Mouse (Mus musculus) neural tube, embryonic 13.5 days (tissue): ENCODE data around the gene Igfbpl1. TPM values are rescaled to one million over a fixed set of nuclear protein-coding genes. Genes with fewer than 3 reads are reported as not detected.

ENCODE experiments used
- ATAC-seq: fragments of 200-750 bp; cut with Nextera tagmentation; 2 replicates; pipeline ENCODE4 v1.8.0; 2017; ENCODE audit warnings: low read depth, mild to moderate bottlenecking, moderate TSS enrichment, moderate library complexity
- H3K27ac ChIP-seq: fragments of 300-500 bp; sonication (generic); replicated peaks from 2 replicates; pipeline ENCODE4 v1.5.1; 2015; ENCODE audit warnings: moderate library complexity, mild to moderate bottlenecking, inconsistent platforms
- H3K27me3 ChIP-seq: fragments of 300-500 bp; sonication (generic); 2 replicates; pipeline ENCODE4 v1.6.1; 2015; ENCODE audit warnings: mild to moderate bottlenecking, inconsistent platforms
- H3K36me3 ChIP-seq: fragments of 300-500 bp; sonication (generic); 2 replicates; pipeline ENCODE4 v1.6.1; 2015; ENCODE audit warnings: mild to moderate bottlenecking, inconsistent platforms
- H3K4me1 ChIP-seq: fragments of 300-500 bp; sonication (generic); replicated peaks from 2 replicates; pipeline ENCODE4 v1.6.1; 2015; ENCODE audit warnings: inconsistent platforms
- H3K4me2 ChIP-seq: fragments of 300-500 bp; sonication (generic); 2 replicates; pipeline ENCODE4 v1.6.1; 2015; ENCODE audit warnings: inconsistent platforms, mild to moderate bottlenecking, moderate library complexity
- H3K4me3 ChIP-seq: fragments of 300-500 bp; sonication (generic); 2 replicates; pipeline ENCODE4 v1.5.1; 2015; ENCODE audit warnings: mild to moderate bottlenecking, inconsistent platforms
- H3K9ac ChIP-seq: fragments of 300-500 bp; sonication (generic); 2 replicates; pipeline ENCODE4 v1.6.1; 2015; ENCODE audit warnings: moderate library complexity, mild to moderate bottlenecking, inconsistent platforms
- H3K9me3 ChIP-seq: fragments of 300-500 bp; sonication (generic); 2 replicates; pipeline ENCODE4 v1.6.1; 2016; ENCODE audit warnings: inconsistent platforms
- WGBS: fragments of 180-500 bp; shearing (Covaris S2); methylation state at CpG from one replicate; pipeline ENCODE4 v1.1.7; 2015; 5-methylcytosine and 5-hydroxymethylcytosine counted together
- polyA plus RNA-seq: library from polyadenylated mRNA; unstranded; fragments of >200 nt; fragmentation: Nextera tagmentation; extraction: Ambion mirVana; gene quantifications from 2 replicates; pipeline ENCODE4 v1.2.1, GENCODE M21; 2015

The Igfbpl1 gene
- polyA plus RNA-seq, 1 experiment from 2014 or later = 63.8 TPM

DNA sequence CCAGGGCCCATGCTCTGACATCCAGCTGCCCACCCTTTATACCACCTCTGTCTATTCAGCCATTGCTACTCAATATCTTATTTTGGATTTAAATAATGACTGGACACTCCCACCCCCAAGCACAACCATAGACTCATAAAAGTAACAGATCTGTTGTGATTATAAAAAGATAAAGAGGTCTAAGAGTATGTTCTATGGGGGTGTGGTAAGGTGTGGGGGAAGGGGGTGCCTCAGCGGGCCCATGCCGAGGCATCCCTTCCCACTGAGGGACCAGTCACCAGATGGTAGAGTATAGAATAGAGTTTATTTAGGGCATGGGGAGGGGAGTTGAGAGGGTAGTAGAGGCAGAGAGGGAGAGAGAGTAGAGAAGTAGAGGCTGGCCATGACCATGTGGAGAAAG is 36.7 kb downstream of the Igfbpl1 start:
- ATAC-seq = no peak
- H3K36me3 ChIP-seq = no peaks in the 10 kb centered on the region
- H3K9ac ChIP-seq = no peak overlapping the region
- H3K4me3 ChIP-seq = no peak overlapping the region
- no peaks in the 10 kb centered on the region for H3K27me3 ChIP-seq
- H3K4me1 ChIP-seq = peaks cover 21% of the 10 kb centered on the region
- H3K4me2 ChIP-seq = no peak overlapping the region
- no peaks in the 10 kb centered on the region for H3K9me3 ChIP-seq
- no peak overlapping the region for H3K27ac ChIP-seq
- WGBS = 69% methylated on average over 2 of the region's 2 CpGs

DNA sequence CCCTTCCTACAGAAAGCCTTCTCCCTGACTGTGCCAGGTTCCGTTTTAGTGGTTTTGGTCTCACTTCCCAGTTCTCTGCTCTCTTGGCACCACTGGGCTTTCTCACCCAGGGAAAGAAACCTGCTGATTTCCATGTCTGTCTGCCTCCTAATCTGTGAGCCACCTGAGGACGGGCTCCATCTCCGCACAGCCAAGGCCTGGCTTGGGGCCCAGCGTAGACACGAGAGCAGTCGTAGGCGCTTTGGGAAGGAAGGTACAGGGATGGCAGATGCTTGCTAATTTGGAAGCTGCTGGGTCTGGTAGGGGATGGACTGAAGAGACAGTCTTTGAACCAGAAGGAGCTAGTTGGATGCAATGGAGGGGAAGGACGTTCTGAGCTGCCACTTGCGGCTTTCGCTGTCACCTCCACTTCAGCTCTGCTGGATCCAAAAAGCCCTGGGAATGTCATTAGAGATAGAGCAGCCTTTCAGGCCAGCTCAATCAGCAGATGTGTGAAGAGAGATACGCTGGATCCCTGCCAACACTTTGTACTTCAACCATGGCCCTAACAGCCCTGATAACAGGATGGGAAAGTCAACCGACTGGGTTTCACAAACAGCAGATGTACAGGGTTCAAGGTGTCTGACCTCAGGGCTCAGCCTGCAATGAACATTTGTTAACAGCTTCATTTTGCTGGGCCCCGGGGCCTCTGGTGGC is 37.3 kb downstream of the Igfbpl1 start:
- H3K4me3 ChIP-seq = no peak overlapping the region
- WGBS = 69% methylated on average over 13 of the region's 13 CpGs
- no peak overlapping the region for H3K9ac ChIP-seq
- no peak for ATAC-seq
- H3K4me2 ChIP-seq = no peak overlapping the region
- no peaks in the 10 kb centered on the region for H3K36me3 ChIP-seq
- H3K27ac ChIP-seq = no peak overlapping the region
- peaks cover 21% of the 10 kb centered on the region for H3K4me1 ChIP-seq
- no peaks in the 10 kb centered on the region for H3K9me3 ChIP-seq
- no peaks in the 10 kb centered on the region for H3K27me3 ChIP-seq

DNA sequence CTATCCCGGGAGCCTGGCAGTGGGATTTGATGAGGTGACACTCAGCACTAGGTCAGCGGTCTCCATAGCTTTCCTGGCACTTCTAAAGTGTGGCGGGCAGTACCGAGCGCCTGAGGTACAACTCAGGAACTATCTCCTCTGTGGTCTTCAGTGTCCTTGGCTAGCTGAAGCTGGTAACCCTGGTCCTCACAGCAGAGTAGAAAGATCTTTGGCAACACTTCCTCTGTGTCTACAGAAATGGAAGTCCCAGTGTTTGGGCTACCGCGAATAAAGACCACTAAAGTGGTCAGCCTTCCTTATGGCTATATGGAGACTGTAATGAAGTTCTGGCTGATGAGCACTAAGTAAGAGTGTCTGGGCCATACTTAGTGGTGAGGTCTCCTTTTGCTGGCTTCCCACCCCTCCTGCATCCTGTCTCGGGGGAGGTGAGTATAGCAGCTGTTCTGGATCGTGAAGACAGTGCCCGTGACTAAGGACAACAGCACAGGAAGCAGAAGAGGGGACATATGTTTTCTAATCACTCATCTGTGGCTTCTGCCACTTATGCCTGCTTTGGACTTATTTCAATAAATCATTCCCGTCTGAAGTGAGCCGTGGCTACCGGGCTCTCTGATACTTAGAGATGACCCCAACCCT is 38.2 kb downstream of the Igfbpl1 start:
- Histone ChIP-seq H3K27ac (no peak overlapping the region), H3K36me3 (no peaks in the 10 kb centered on the region), H3K4me2 (no peak overlapping the region), H3K4me1 (peaks cover 21% of the 10 kb centered on the region), H3K4me3 (no peak overlapping the region), H3K27me3 (no peaks in the 10 kb centered on the region), H3K9ac (no peak overlapping the region), H3K9me3 (no peaks in the 10 kb centered on the region)
- 76% methylated on average over 13 of the region's 13 CpGs for WGBS
- no peak for ATAC-seq

DNA sequence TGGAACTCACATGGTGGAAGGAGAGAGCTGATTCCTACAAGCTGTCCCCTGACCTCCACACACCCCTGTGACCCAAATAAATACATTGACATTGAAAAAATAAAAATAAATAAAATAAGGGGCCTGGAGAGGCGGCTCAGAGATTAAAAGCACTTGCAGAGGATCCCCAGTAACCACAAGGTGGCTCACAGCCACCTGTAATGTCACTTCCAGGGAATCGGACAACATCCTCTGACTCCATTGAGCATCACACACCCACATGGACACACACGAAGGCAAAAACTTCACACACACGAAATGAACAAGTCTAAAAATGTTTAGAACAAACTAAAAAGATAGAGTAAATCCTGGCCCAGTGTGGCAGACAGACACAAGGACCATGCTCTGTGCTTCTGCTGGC is 40.0 kb downstream of the Igfbpl1 start:
- 53% methylated on average over 4 of the region's 4 CpGs for WGBS
- ATAC-seq = no peak

DNA sequence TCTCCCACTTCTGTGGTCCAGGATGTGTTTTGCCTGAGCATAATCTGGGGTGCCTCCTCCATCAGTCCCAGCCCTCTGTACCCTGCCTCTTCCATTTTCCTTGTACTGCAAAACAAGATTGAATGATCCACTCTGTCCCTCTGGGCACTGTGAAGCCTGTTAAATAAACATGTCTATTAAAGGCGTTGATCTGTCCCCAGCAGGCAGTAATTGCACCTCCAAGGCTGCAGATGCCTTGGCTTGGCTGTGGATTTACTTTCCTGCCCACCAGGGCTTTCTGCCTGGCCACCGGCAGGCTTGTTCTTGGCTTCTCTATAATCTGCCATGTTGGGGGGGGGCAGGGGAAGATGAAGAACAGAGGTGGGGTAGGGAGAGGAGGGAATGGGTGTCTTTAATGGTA is 40.8 kb downstream of the Igfbpl1 start:
- no peak for ATAC-seq
- no peaks in the 10 kb centered on the region for H3K9me3 ChIP-seq
- no peak overlapping the region for H3K4me2 ChIP-seq
- no peak overlapping the region for H3K4me3 ChIP-seq
- H3K9ac ChIP-seq = no peak overlapping the region
- H3K27me3 ChIP-seq = no peaks in the 10 kb centered on the region
- 11% methylated on average over 2 of the region's 2 CpGs for WGBS
- H3K4me1 ChIP-seq = peaks cover 21% of the 10 kb centered on the region
- no peak overlapping the region for H3K27ac ChIP-seq
- H3K36me3 ChIP-seq = no peaks in the 10 kb centered on the region

More for the DNA sequence above, 40.0 kb downstream of the Igfbpl1 start:
- no peak overlapping the region for H3K4me3 ChIP-seq
- no peaks in the 10 kb centered on the region for H3K9me3 ChIP-seq
- H3K4me2 ChIP-seq = no peak overlapping the region
- H3K27ac ChIP-seq = no peak overlapping the region
- H3K9ac ChIP-seq = no peak overlapping the region
- H3K4me1 ChIP-seq = peaks cover 21% of the 10 kb centered on the region
- H3K27me3 ChIP-seq = no peaks in the 10 kb centered on the region
- no peaks in the 10 kb centered on the region for H3K36me3 ChIP-seq

DNA sequence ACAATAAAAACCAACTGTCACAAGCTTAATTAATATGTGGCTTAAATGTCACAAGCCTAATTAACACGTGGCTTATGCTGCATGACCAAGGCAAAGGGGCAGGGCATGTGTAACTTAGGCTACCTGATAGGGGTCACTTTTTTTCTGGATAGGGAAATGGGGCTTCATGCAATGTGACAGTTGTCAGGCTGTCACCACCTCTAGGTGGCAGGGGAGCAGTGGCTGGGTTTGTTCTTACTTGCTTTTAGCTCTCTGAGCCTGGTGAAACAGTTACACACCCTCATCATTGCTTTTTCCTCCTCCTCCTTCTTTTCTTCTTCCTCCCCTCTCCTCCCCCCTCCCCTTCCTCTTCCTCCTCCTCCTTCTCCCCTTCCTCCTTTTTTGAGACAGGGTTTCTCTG is 43.1 kb downstream of the Igfbpl1 start:
- Histone ChIP-seq H3K36me3 (no peaks in the 10 kb centered on the region), H3K4me3 (no peak overlapping the region), H3K9me3 (no peaks in the 10 kb centered on the region), H3K27ac (no peak overlapping the region), H3K4me1 (peaks cover 9% of the 10 kb centered on the region), H3K9ac (no peak overlapping the region), H3K27me3 (no peaks in the 10 kb centered on the region; the same call in 1 of the 2 replicates), H3K4me2 (no peak overlapping the region)
- 71% methylated on average over 1 of the region's 1 CpGs for WGBS
- ATAC-seq = no peak

DNA sequence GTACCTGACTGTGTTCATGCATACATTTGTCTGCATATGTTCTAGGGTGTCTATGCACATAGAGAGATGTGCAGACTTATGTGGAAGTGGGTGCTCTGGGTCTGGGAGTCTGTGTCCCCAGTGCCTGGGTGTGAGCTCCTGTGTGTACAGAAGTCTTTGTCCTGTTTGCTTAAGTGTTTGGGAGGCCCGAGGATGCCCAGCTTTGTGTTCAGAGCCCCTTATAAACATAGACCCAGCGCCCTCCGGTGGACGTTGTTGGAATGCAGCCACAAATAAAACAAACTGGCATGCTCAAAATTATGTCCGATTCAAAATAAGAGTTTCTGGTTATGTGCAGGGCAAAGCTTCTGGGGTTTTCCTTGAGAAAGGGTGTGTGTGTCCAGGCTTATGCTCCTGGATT is 55.1 kb downstream of the Igfbpl1 start:
- Histone ChIP-seq H3K9me3 (no peaks in the 10 kb centered on the region), H3K4me1 (peaks cover 35% of the 10 kb centered on the region), H3K4me2 (no peak overlapping the region), H3K27me3 (peaks cover 17% of the 10 kb centered on the region), H3K36me3 (no peaks in the 10 kb centered on the region), H3K27ac (no peak overlapping the region), H3K9ac (peak overlapping the region; percentile 53), H3K4me3 (no peak overlapping the region)
- ATAC-seq = peak; percentile 67; the same call in 1 of the 2 replicates
- 4% methylated on average over 5 of the region's 5 CpGs for WGBS

DNA sequence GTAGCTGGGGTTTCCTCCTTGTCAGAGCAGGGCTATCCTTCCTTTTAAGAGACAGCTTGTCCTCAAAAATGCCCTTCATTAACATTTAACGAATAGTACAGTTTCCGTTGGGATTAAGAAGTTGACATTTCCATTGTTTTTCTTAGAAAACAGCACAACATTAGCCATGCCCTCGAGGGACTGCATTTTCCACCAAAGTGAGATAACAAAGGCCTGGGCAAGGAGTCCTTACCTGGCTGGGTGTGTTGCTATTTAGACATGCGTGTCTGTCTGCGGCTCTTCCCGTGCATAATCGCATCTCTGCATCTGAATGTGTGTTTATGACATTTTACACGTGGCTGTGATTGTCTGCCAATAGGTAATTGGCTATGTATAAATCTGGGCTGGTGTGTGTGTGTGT is 55.5 kb downstream of the Igfbpl1 start:
- Histone ChIP-seq H3K4me2 (no peak overlapping the region), H3K4me3 (no peak overlapping the region), H3K36me3 (no peaks in the 10 kb centered on the region), H3K27ac (no peak overlapping the region), H3K4me1 (peaks cover 39% of the 10 kb centered on the region), H3K9me3 (no peaks in the 10 kb centered on the region), H3K27me3 (peaks cover 21% of the 10 kb centered on the region), H3K9ac (peak overlapping the region; percentile 53)
- ATAC-seq = 0 out of 2 replicates have a peak, but pooled peaks have one; percentile 6
- WGBS = 17% methylated on average over 8 of the region's 8 CpGs

DNA sequence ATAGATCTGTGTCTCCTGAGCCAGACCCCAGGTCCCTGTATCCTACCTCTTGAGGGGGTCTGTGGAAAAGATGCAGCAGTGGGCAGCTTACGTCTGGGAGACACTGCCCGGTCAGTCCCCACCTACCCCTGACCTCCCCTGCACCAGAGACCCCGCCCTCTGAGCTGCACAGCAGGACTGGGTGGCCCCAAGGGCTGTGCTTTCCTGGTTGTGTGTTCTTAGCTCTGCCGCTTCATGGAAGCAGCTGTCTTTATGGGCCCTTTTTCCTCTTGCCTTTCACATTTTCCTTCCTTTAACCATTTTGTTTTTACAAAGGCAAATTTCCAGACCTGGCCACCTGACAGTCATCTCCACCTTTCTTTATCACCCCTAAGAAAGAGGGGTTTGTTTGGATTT is 56.1 kb downstream of the Igfbpl1 start:
- Histone ChIP-seq H3K9ac (peak overlapping the region; percentile 53), H3K4me1 (peaks cover 45% of the 10 kb centered on the region), H3K27me3 (peaks cover 21% of the 10 kb centered on the region), H3K4me3 (no peak overlapping the region), H3K4me2 (no peak overlapping the region), H3K36me3 (no peaks in the 10 kb centered on the region), H3K27ac (peak overlapping the region; percentile 6; the same call in 1 of the 2 replicates), H3K9me3 (no peaks in the 10 kb centered on the region)
- 7% methylated on average over 4 of the region's 4 CpGs for WGBS
- ATAC-seq = no peak

DNA sequence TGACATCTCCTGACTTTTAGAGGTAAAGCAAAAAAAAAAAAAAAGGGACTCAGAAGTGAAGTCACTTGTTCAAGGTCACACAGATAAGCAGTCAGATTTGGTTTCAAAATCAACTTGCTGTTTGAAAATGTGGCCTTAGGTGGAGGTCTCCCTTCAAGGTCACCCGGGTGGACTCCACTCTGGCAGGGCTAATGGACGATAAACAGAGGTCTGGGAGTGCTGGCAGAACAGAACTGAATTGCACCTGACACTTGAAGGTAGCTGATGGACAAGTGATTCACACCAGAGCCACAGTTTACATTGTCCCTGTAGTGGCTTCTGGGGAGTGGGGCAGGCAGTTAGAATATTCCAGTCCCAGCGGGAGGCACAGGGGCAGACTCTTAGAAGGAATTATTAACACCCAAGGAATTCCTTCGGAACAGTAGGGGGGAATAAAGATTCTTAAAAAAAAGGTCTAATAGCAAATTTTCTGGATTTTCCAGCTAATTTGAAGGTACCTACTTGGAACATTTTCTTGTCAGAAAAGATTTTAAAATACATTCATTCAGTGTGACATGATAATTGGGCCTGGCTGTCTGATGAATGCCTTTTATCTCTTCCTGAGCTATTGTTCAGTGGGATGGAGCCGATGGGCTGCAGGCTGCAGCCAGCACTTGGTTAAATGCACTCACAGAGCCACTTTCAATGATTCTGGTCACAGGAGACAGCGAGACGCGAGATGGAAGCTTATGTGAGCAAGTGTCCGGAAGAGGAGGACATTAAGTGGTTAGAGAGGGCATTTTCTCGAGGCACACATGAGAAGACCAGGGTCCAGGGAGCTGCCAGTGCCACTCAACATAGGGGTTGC is 56.7 kb downstream of the Igfbpl1 start:
- Histone ChIP-seq H3K4me2 (no peak overlapping the region), H3K4me1 (peaks cover 51% of the 10 kb centered on the region), H3K27me3 (peaks cover 21% of the 10 kb centered on the region), H3K9ac (peak overlapping the region; percentile 41; the same call in 1 of the 2 replicates), H3K27ac (peak overlapping the region; percentile 6; the same call in 1 of the 2 replicates), H3K36me3 (no peaks in the 10 kb centered on the region), H3K4me3 (no peak overlapping the region), H3K9me3 (no peaks in the 10 kb centered on the region)
- WGBS = 7% methylated on average over 10 of the region's 10 CpGs
- no peak for ATAC-seq

DNA sequence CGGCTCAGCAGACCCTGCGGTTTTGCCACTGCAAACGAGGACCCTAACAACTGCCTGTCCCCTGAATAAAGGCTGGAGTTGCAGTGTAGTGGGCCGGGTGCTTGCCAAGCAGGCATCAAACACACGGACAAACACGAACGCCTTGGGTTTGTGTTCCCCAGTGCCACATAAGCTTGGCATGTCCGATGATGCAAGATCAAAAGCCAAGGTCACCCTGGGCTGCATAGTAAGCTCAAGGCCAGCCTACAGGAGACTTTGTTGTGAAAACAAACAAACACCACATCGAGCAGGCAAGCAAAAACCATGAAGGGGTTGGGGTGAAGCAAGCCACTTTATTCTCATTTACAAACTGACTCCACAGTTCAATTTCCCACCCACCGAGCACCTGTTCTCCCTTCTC is 57.6 kb downstream of the Igfbpl1 start:
- no peak for ATAC-seq
- H3K9me3 ChIP-seq = no peaks in the 10 kb centered on the region
- WGBS = 43% methylated on average over 10 of the region's 10 CpGs
- peaks cover 60% of the 10 kb centered on the region for H3K4me1 ChIP-seq
- no peak overlapping the region for H3K4me2 ChIP-seq
- H3K36me3 ChIP-seq = no peaks in the 10 kb centered on the region
- H3K9ac ChIP-seq = no peak overlapping the region
- peaks cover 21% of the 10 kb centered on the region for H3K27me3 ChIP-seq
- no peak overlapping the region for H3K4me3 ChIP-seq
- H3K27ac ChIP-seq = no peak overlapping the region

DNA sequence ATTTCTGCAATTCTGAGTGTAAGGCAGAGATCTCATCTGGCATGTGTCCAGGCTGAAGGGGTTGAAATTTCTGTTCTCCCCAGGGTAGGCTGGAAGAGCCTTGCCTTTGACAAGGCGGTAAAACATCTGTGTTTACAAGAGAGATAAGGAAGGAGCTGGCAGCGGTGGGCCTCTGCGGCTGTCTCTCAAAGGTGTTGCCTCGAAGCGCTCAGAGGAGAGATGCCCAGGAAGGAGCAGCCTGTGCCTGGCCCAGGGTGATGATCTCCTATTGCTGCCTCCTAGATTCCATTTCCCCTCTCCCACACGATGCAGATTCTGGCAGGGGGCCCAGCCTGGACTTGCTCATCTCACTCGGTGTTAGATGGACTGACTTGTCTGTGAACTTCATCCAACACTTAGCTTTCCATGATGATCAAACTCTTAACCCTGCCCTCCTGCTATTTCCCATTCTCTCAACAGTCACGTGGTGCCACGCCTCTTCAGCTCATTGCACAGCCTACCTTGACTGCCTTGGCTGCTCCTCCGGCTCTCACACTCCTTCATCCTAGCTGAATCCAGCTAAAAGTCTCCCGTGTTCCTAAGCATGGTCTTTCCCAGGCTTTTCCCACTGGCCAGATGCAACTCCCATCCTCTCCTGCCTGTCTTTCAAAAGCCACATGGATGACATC is 58.7 kb downstream of the Igfbpl1 start:
- WGBS = 66% methylated on average over 11 of the region's 11 CpGs
- ATAC-seq = no peak
- Histone ChIP-seq H3K36me3 (no peaks in the 10 kb centered on the region), H3K9me3 (no peaks in the 10 kb centered on the region), H3K4me3 (no peak overlapping the region), H3K27me3 (peaks cover 21% of the 10 kb centered on the region), H3K4me2 (no peak overlapping the region), H3K4me1 (peaks cover 71% of the 10 kb centered on the region), H3K9ac (no peak overlapping the region), H3K27ac (no peak overlapping the region)
